Mouse (Mus musculus) frontal cortex, postnatal 14 days (tissue): ENCODE measurements around the gene Hfe.
"Not testable (repeated sequence)": the region's sequence is repeated elsewhere in the genome, so short reads cannot be mapped to it uniquely, and the experiment has no call there.

ENCODE experiments used
- DNase-seq, 2 experiments: peaks; one replicate each; pipeline ENCODE4 v3.0.0; 2022; ENCODE audit warnings: low spot score in 2 of 2

Gene Hfe

GRCm38 (mm10) chr13:23716261-23717042, 5.8 kb upstream of the Hfe start:
- no peak for DNase-seq

- no peak for DNase-seq
Measured at GRCm38 (mm10) chr13:23709714-23710373, 810 bp downstream of the Hfe start.

- no peak for DNase-seq
Measured at GRCm38 (mm10) chr13:23708654-23709053, 2.0 kb downstream of the Hfe start.

DNA sequence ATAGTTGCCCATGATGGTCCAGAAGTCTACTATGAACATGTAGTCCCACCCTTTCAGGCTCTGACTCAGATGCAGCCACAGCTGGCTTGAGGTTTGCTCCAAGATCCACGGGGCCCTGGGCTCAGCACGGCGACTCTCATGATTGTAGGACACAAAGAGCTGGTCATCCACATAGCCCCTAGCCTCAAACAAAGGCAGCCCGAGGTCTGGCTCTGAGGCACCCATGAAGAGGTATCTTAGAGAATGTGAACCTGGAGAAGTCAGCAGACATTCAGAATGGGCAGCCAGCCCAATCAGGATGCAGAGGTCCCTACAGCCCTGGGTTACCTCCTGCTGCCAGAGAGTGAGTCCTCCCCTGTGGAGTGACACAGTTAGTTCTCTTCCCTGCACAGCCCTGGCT, 2.6 kb downstream of the Hfe start:
- DNase-seq = no peak

DNA sequence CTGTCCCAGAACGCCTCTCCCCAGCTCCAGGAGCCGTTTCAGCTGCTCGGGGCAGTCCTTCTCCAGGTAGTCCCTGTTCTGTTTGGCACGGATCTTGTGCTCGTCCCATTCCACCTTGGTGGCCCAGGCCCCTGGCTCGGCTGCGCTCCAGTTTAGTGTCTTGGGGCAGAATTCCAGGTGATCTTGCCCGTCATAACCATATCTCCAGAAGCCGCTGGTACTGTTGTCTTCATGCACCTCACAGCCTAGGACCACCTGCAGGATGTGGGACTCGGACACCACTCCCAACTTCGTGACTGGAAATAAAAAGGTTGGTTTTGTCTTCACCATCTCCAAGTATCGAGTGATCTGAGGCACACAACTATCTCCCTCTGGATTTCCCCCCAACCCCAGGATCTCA, 3.9 kb downstream of the Hfe start:
- no peak for DNase-seq

DNA sequence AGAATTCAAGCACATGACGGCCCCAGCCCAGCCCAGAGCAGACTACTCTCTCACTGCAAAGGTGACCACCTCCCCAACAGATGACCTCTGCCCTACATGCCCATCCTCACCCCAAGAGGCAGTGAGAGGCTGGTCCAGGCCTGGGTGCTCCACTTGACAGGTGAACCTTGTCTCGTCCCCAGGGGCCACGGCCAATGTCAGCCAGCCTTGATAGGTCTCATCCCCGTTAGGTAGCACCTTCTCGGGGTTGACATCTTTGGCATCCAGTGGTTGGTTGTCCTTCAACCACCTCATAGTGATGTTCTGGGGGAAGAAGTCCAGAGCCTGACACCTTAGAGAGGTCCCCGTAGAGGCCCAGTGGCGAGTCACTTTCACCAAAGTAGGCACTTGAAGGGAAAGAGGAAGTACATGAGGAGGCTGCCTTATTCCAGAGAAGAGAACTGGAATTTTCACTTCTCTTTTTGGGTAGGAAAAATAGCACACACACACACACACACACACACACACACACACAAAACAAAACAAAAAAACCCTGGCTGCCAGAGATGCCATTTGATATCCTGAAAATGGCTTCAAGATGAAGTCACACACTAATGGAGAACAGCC, 4.8 kb downstream of the Hfe start:
- DNase-seq = no peak

DNA sequence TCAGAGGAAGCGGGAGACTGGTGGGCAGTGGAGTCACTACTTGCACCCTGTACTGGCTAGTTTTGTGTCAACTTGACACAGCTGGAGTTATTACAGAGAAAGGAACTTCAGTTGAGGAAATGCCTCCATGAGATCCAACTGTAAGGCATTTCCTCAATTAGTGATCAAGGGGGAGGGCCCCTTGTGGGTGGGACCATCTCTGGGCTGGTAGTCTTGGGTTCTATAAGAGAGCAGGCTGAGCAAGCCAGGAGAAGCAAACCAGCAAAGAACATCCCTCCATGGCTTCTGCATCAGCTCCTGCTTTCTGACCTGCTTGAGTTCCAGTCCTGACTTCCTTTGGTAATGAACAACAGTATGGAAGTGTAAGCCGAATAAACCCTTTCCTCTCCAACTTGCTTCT, 7.9 kb downstream of the Hfe start:
- not testable (repeated sequence) for DNase-seq

- no peak for DNase-seq
Measured at GRCm38 (mm10) chr13:23702220-23702619, 8.4 kb downstream of the Hfe start.

DNA sequence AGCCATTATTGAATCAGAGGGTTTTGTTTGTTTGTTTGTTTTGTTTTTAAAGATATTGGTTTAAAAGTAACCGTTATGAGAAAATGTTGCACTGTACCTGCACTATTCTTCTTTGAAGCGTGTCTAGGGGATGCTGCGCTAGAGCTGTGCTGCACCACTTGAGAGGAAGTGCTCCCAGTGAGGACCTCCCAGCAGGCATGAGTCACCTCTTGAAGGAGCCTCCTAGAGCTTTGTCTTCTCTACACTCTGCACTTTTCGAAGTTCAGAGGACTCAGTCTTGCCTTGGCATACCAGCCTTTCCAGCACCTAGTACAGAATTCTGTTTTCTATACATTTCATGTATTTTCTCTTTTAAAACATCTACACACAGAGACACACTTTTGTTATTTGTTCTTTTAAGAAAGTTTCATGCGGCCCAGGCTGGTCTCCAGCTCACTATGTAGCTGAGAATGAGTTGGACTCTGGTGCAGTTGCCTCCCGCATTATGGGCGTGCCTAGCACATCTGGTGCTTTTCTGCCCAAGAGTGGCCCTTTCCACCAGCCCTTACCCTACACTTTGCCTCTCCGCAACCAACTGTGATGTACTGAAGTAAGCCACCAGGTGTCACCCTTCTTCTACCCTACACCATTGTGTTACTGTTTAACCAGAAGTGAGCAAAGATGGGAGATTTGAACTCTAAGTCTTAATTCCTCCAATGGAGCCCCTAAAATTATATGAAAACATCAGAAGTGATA, 9.7 kb downstream of the Hfe start:
- peak; percentile 45 to 70 for DNase-seq

DNA sequence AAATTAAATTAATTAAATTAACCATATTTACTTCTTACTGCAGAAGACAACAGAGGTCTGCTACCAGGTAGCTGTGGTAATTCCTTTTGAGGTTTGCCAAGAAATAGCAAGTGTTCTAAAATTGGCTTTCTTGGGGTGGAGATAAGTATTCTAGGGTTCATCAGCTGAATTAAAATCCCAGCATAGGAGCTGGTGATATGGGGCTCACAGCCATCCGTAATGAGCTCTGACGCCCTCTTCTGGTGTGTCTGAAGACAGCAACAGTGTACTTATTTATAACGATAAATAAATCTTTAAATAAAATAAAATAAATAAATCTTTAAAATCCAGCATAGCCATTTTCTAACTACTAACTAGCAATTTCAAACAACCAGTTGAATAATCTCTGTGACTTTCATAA, 10.9 kb downstream of the Hfe start:
- no peak for DNase-seq

DNA sequence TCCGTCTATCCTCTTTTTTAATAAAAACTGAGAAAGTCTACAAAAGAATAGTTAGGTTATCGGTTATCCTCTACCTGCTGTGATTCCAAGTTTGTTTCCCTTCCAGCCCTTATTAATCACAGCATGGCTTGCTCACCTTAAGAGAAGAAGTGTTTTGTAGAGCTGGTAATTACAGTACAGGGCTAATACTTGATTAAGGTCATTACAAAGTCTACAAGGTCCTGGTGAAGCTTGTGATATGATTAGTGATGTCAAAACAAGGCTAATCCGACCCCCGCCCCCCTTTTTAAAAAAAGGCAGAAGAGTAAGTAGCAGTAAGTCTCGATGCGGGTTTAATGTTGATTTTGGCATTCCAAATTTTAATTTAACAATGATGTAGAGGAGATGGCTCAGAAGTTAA, 11.7 kb downstream of the Hfe start:
- DNase-seq = no peak

- DNase-seq = peak; percentile 97 to 98
Measured at GRCm38 (mm10) chr13:23698300-23698693, 12.4 kb downstream of the Hfe start, which contains the start of gene Hist1h4c. Hist1h4c (minus strand) TSS chr13:23698454.

DNA sequence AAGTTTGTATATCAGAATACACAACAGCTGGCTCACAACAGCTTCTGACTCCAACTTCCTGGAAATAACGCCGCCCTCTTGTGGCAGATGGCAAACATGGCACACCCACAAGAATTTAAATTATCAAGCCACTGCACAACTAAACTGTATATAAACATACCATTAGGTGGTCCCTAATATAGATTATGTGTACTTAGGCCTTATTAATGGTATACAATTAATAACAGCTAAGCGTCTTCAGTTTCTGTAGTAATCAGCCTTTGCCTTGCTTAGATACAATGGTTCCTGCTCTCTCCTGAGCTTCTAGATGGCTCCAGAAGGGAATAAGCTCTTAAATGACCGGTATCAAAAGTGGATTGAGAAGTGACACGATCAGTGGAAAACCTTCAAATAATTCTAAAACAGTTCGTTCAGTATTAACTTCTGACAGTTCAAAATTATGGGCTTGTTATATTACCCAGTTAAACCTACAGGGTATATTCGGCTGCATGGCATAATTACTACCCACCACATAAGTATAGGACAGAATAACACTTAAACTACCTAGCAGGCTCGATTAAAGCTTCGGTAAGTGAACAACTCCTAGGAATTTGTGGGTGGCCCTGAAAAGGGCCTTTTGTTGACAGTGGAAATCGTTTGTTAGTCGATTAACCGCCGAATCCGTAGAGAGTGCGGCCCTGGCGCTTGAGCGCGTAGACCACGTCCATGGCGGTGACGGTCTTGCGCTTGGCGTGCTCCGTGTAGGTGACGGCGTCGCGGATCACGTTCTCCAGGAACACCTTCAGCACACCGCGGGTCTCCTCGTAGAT, 13.0 kb downstream of the Hfe start:
- DNase-seq = peak in 1 of 2 experiments; percentile 23

- DNase-seq = no peak
Measured at GRCm38 (mm10) chr13:23696061-23696474, 14.6 kb downstream of the Hfe start.

DNA sequence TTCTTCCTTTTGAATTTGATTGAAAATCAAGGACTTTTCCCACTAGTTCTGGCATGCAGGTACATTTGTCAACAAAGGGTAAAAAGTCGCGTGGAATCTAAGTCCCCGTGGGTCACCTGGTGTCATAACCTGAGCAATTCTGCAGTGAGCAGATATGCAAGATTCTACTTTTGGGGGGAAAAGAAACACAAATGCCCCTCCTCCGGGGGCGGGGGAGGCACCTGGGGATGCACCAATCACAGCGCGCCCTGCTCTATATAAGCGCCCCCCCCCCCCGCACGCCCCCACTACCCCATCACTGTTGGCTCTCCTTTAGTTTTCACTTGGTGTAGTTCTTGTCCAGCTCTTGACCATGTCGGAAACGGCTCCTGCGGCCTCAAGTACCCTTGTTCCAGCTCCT, 15.1 kb downstream of the Hfe start, which contains the start of gene Hist1h1t:
Gene Hist1h1t (plus strand): TSS at position 301 of the 400 bp plus-strand sequence.
- no peak for DNase-seq

- DNase-seq = no peak
Measured at GRCm38 (mm10) chr13:23694956-23695355, 15.7 kb downstream of the Hfe start.

DNA sequence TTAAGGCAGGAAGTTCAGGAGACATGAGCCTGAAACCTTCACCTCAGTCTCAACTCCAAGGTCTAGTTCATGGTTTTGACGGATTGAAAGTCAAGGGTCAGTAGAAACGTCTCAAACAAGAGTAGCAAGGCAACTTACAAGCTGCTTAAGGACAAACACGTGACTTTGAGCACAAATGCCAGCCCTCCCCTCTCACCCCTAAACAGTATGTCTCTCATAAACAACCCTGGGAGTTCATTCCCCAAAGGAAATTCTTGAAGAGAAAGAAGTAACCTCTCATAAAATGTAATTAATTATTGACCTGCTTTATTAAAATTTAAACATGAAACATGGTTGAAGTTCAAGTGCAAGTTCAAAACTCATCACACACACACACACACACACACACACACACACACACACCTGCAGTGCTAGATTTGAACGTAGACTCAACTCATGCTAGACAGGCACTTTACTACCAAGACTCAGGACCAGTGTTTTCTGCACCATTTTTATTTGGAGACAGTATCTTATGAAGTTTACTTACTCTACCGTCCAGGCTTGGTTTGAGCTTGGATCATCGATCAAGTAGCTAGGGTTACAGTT, 16.7 kb downstream of the Hfe start:
- no peak for DNase-seq

- no peak for DNase-seq
Measured at GRCm38 (mm10) chr13:23689459-23689858, 21.2 kb downstream of the Hfe start.

DNA sequence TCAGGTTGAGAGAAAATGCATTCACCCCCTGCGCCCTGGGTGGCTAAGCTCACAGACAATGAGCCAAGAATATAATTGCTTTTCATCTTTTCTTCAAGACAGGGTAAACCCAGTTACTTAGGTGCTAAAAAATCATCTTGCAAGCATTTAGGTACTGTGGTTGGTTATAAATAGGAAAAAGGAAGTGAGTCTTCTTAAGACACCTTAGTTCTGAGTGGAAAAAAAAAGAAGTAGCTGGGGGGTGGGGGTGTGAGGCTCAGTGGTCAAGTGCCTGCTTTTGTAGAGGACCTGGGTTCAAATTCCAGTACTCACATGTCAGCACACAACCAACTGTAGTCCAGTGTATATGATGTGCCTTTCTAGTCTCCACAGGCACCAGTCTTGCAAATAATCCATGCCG, 21.7 kb downstream of the Hfe start:
- DNase-seq = no peak

GRCm38 (mm10) chr13:23687907-23688306, 22.7 kb downstream of the Hfe start:
- DNase-seq = no peak

- DNase-seq = no peak
Measured at GRCm38 (mm10) chr13:23687181-23687580, 23.5 kb downstream of the Hfe start.
